Mouse (Mus musculus) small intestine, adult 2 months (tissue): Measurements from ENCODE around the gene Elp4. TPM values are rescaled to one million over a fixed set of nuclear protein-coding genes. Genes with fewer than 3 reads are reported as not detected.

Source experiments
- H3K27ac ChIP-seq: fragments of 200-500 bp; 2 replicates; pipeline ENCODE4 v1.5.1; 2012; ENCODE audit warnings: low read depth, low read length, control low read depth, inconsistent platforms; ENCODE audit not compliant: insufficient read depth
- H3K27me3 ChIP-seq: fragments of 200-500 bp; 2 replicates; pipeline ENCODE4 v1.6.1; 2012; ENCODE audit warnings: mild to moderate bottlenecking, moderate library complexity, low read length, inconsistent platforms; ENCODE audit not compliant: control insufficient read depth, insufficient read depth
- H3K36me3 ChIP-seq: fragments of 200-500 bp; 2 replicates; pipeline ENCODE4 v1.6.1; 2012; ENCODE audit warnings: mild to moderate bottlenecking, low read length, control low read depth, inconsistent platforms; ENCODE audit not compliant: control insufficient read depth, insufficient read depth
- H3K4me1 ChIP-seq: fragments of 200-500 bp; 2 replicates; pipeline ENCODE4 v1.6.1; 2012; ENCODE audit warnings: low read length, inconsistent platforms, mixed read lengths; ENCODE audit not compliant: control insufficient read depth, insufficient read depth, insufficient read length
- H3K4me3 ChIP-seq: fragments of 200-500 bp; 2 replicates; pipeline ENCODE4 v1.5.1; 2012; ENCODE audit warnings: low read depth, mild to moderate bottlenecking, control low read depth, inconsistent platforms, low read length, moderate library complexity
- CTCF ChIP-seq: fragments of 200-500 bp; IDR thresholded peaks from 2 replicates; pipeline ENCODE4 v1.5.1; 2012; ENCODE audit warnings: low read depth, mild to moderate bottlenecking, control low read depth, inconsistent platforms, low read length, moderate library complexity, mixed read lengths; ENCODE audit not compliant: insufficient replicate concordance, insufficient read length; ENCODE audit errors: extremely low read depth
- POLR2A ChIP-seq: fragments of 200-500 bp; IDR thresholded peaks from 2 replicates; pipeline ENCODE4 v1.6.1; 2012; ENCODE audit warnings: low read depth, mild to moderate bottlenecking, control low read depth, inconsistent platforms, low read length, moderate library complexity
- WGBS: fragments of 180-500 bp; shearing (Covaris S2); methylation state at CpG from one replicate; pipeline ENCODE4 v1.1.7; 2018; 5-methylcytosine and 5-hydroxymethylcytosine counted together
- polyA plus RNA-seq: library from polyadenylated mRNA; depleted of rRNA; stranded (reverse); fragments of >200 nt; gene quantifications from 2 replicates; pipeline ENCODE4 v1.2.3, GENCODE M21; 2012

Elp4 gene
- polyA plus RNA-seq, 1 experiment = 1.7 TPM

GRCm38 (mm10) chr2:105910611-105911010 lies 6.2 kb upstream of the Elp4 start:
- peaks cover 3% of the 10 kb centered on the region; the same call in 1 of the 2 replicates for H3K4me1 ChIP-seq
- H3K4me3 ChIP-seq = no peak overlapping the region
- H3K36me3 ChIP-seq = no peaks in the 10 kb centered on the region
- no peaks in the 10 kb centered on the region for H3K27me3 ChIP-seq
- no peak overlapping the region for H3K27ac ChIP-seq
- TF ChIP-seq CTCF (no peak), POLR2A (no peak)
- WGBS = 72% methylated on average over 3 of the region's 3 CpGs

GRCm38 (mm10) chr2:105908351-105908750 lies 4.0 kb upstream of the Elp4 start:
- Histone ChIP-seq H3K4me3 (no peak overlapping the region), H3K4me1 (peaks cover 3% of the 10 kb centered on the region), H3K36me3 (no peaks in the 10 kb centered on the region), H3K27ac (no peak overlapping the region), H3K27me3 (no peaks in the 10 kb centered on the region)
- TF ChIP-seq CTCF (peak; percentile 37; the same call in 1 of the 2 replicates), POLR2A (no peak)
- 58% methylated on average over 5 of the region's 5 CpGs for WGBS

GRCm38 (mm10) chr2:105904757-105905146 lies 388 bp upstream of the Elp4 start:
- peak overlapping the region; percentile 97 for H3K4me3 ChIP-seq
- no peaks in the 10 kb centered on the region for H3K27me3 ChIP-seq
- peak overlapping the region; percentile 32; the same call in 1 of the 2 replicates for H3K27ac ChIP-seq
- no peaks in the 10 kb centered on the region for H3K36me3 ChIP-seq
- no peak for TF ChIP-seq POLR2A
- no peak for TF ChIP-seq CTCF
- H3K4me1 ChIP-seq = no peaks in the 10 kb centered on the region; the same call in 1 of the 2 replicates
- WGBS = under 1% methylated on average over 12 of the region's 12 CpGs

GRCm38 (mm10) chr2:105890816-105891215 lies 13.5 kb downstream of the Elp4 start:
- H3K4me3 ChIP-seq = no peak overlapping the region
- TF ChIP-seq CTCF (no peak), POLR2A (no peak)

GRCm38 (mm10) chr2:105873403-105873802 lies 31.0 kb downstream of the Elp4 start:
- H3K4me1 ChIP-seq = no peaks in the 10 kb centered on the region
- WGBS = 92% methylated on average over 1 of the region's 1 CpGs

More at GRCm38 (mm10) chr2:105890816-105891215, 13.5 kb downstream of the Elp4 start:
- H3K27ac ChIP-seq = no peak overlapping the region
- H3K36me3 ChIP-seq = peaks cover 3% of the 10 kb centered on the region; the same call in 1 of the 2 replicates
- H3K27me3 ChIP-seq = no peaks in the 10 kb centered on the region
- H3K4me1 ChIP-seq = no peaks in the 10 kb centered on the region

GRCm38 (mm10) chr2:105854740-105855139 lies 49.6 kb downstream of the Elp4 start:
- no peak for TF ChIP-seq POLR2A
- TF ChIP-seq CTCF = no peak
- Histone ChIP-seq H3K4me1 (no peaks in the 10 kb centered on the region), H3K27me3 (no peaks in the 10 kb centered on the region), H3K27ac (no peak overlapping the region), H3K4me3 (no peak overlapping the region), H3K36me3 (no peaks in the 10 kb centered on the region)
- WGBS = 62% methylated on average over 2 of the region's 2 CpGs

More at GRCm38 (mm10) chr2:105873403-105873802, 31.0 kb downstream of the Elp4 start:
- Histone ChIP-seq H3K36me3 (no peaks in the 10 kb centered on the region), H3K27ac (no peak overlapping the region), H3K27me3 (no peaks in the 10 kb centered on the region), H3K4me3 (no peak overlapping the region)
- TF ChIP-seq POLR2A = no peak
- TF ChIP-seq CTCF = no peak

- TF ChIP-seq POLR2A (no peak), CTCF (no peak)
- Histone ChIP-seq H3K27ac (no peak overlapping the region), H3K4me1 (no peaks in the 10 kb centered on the region), H3K36me3 (no peaks in the 10 kb centered on the region), H3K4me3 (no peak overlapping the region), H3K27me3 (no peaks in the 10 kb centered on the region)
- WGBS = 91% methylated on average over 2 of the region's 2 CpGs
Measured at GRCm38 (mm10) chr2:105852971-105853370, 51.4 kb downstream of the Elp4 start.
